Mouse (Mus musculus) liver, adult 2 months (tissue): ENCODE data around the gene Zfp260. TPM values are rescaled to one million over a fixed set of nuclear protein-coding genes. Genes with fewer than 3 reads are reported as not detected.
A peak's percentile ranks its signal among the peaks of the same experiment; 100 is the strongest.

ENCODE experiments used
- DNase-seq: peaks from one replicate; pipeline ENCODE4 v3.0.0-alpha.2; 2011; ENCODE audit warnings: low read depth, low spot score; ENCODE audit errors: extremely low read depth
- H3K27ac ChIP-seq: fragments of 200-500 bp; replicated peaks from 2 replicates; pipeline ENCODE4 v1.5.1; 2012; ENCODE audit warnings: low read depth, mild to moderate bottlenecking, control low read depth, inconsistent platforms, low read length; ENCODE audit not compliant: insufficient read depth
- H3K27me3 ChIP-seq: fragments of 200-500 bp; 2 replicates; pipeline ENCODE4 v1.6.1; 2012; ENCODE audit warnings: mild to moderate bottlenecking, moderate library complexity, low read length, inconsistent platforms; ENCODE audit not compliant: control insufficient read depth, insufficient read depth
- H3K36me3 ChIP-seq: fragments of 200-500 bp; 2 replicates; pipeline ENCODE4 v1.6.1; 2012; ENCODE audit warnings: low read length, inconsistent platforms; ENCODE audit not compliant: control insufficient read depth, insufficient read depth
- H3K4me1 ChIP-seq: fragments of 200-500 bp; 2 replicates; pipeline ENCODE4 v1.6.1; 2011; ENCODE audit warnings: low read length; ENCODE audit not compliant: control insufficient read depth, insufficient read depth
- H3K4me3 ChIP-seq: fragments of 200-500 bp; 2 replicates; pipeline ENCODE4 v1.5.1; 2011; ENCODE audit warnings: low read depth, mild to moderate bottlenecking, control low read depth, low read length, moderate library complexity; ENCODE audit not compliant: insufficient read depth
- H3K79me2 ChIP-seq: fragments of 200-500 bp; 2 replicates; pipeline ENCODE4 v1.6.1; 2012; ENCODE audit warnings: inconsistent platforms, mild to moderate bottlenecking, low read length, moderate library complexity; ENCODE audit not compliant: control insufficient read depth, insufficient read depth
- H3K9ac ChIP-seq: fragments of 200-500 bp; 2 replicates; pipeline ENCODE4 v1.6.1; 2012; ENCODE audit warnings: low read depth, mild to moderate bottlenecking, control low read depth, inconsistent platforms, low read length
- CTCF ChIP-seq: fragments of 200-500 bp; IDR thresholded peaks from 2 replicates; pipeline ENCODE4 v1.5.1; 2011; ENCODE audit warnings: low read depth, low read length, control low read depth
- POLR2A ChIP-seq: fragments of 200-500 bp; IDR thresholded peaks from 2 replicates; pipeline ENCODE4 v1.6.1; 2011; ENCODE audit warnings: low read length, control low read depth; ENCODE audit not compliant: insufficient read depth; ENCODE audit errors: extremely low read depth
- WGBS: fragments of 180-500 bp; shearing (Covaris S2); methylation state at CpG from one replicate; pipeline ENCODE4 v1.1.7; 2018; 5-methylcytosine and 5-hydroxymethylcytosine counted together
- polyA plus RNA-seq: library from polyadenylated mRNA; depleted of rRNA; stranded (reverse); fragments of >200 nt; gene quantifications from 2 replicates; pipeline ENCODE4 v1.2.3, GENCODE M21; 2012
- total RNA-seq: library from RNA; depleted of rRNA; stranded (reverse); fragments of >200 nt; gene quantifications from 2 replicates; pipeline ENCODE4 v1.2.3, GENCODE M21; 2014

Zfp260 gene
- total and polyA plus RNA-seq, 2 experiments = 11.1 to 19.0 TPM

GRCm38 (mm10) chr7:30062478-30062877 is 32.1 kb upstream of the Zfp260 start:
- WGBS = 96% methylated on average over 5 of the region's 5 CpGs
- Histone ChIP-seq H3K79me2 (no peaks in the 10 kb centered on the region), H3K4me3 (no peak overlapping the region), H3K36me3 (no peaks in the 10 kb centered on the region), H3K27me3 (no peaks in the 10 kb centered on the region), H3K27ac (no peak overlapping the region), H3K9ac (no peak overlapping the region), H3K4me1 (no peaks in the 10 kb centered on the region)
- no peak for TF ChIP-seq POLR2A
- peak; percentile 27; the same call in 1 of the 2 replicates for TF ChIP-seq CTCF
- peak; percentile 7 for DNase-seq

- no peaks in the 10 kb centered on the region for H3K36me3 ChIP-seq
- TF ChIP-seq POLR2A (no peak), CTCF (peak; percentile 47)
- no peaks in the 10 kb centered on the region for H3K79me2 ChIP-seq
- H3K4me1 ChIP-seq = no peaks in the 10 kb centered on the region
- H3K9ac ChIP-seq = no peak overlapping the region
- no peak overlapping the region for H3K4me3 ChIP-seq
- 89% methylated on average over 5 of the region's 5 CpGs for WGBS
- H3K27ac ChIP-seq = no peak overlapping the region
- DNase-seq = no peak
- no peaks in the 10 kb centered on the region for H3K27me3 ChIP-seq
Measured at GRCm38 (mm10) chr7:30064622-30065021, 30.0 kb upstream of the Zfp260 start.

DNA sequence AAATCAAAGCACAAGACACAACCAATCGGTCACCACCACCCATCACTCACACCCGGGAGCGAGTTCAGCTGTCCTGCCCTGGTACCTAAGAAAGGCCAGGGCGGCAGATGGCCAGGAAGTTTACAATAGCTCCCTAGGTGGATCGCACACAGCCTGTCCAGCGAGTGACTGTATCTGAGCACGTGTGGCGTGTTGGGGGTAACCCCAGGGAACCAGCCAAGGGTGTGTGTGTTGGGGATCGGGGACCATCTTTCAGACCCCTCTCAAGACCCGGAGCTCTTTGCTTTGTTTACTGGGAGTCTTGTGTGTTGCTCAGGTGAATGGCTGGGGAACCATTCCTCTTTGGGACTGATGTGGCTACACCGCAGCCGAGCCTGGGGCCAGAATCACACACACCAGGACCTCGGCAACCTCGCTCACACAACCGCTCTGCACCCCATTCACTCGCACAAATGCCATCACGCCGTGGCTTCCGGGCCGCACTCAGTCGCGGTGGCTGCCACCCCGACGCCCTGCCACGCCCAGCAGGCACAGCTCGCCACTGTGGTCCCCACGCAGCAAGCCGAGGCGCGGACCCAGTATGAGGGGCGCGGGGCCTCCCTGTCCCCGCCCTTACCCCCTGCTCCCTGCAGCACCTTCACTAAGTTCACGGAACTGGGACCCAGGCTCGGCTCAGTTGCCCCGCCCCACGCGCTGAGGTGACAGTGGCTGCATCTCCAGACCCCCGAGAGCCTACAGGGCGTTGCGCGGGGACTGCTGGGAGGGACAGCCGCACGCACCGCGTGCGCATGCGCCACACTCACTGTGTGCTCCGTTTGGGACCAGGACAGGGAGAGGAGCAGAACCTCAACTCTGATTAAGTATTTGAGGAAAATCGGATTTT is 22.2 kb upstream of the Zfp260 start, which contains the start of gene Zfp82:
Zfp82 (minus strand) TSS at position 755 of the 883 bp plus-strand sequence.
- Histone ChIP-seq H3K9ac (peak within 1 kb of the TSS; percentile 70), H3K4me1 (no peaks in the 10 kb centered on the region; the same call in 1 of the 2 replicates), H3K4me3 (peak within 1 kb of the TSS; percentile 87), H3K79me2 (no peaks in the 10 kb centered on the region), H3K36me3 (no peaks in the 10 kb centered on the region), H3K27me3 (no peaks in the 10 kb centered on the region), H3K27ac (no peak within 1 kb of the TSS)
- no peak for TF ChIP-seq POLR2A
- no peak for TF ChIP-seq CTCF
- peak; percentile 44 for DNase-seq
- 1% methylated on average over 50 of the region's 50 CpGs for WGBS

- Histone ChIP-seq H3K79me2 (no peaks in the 10 kb centered on the region; the same call in 1 of the 2 replicates), H3K4me3 (no peak overlapping the region), H3K27me3 (no peaks in the 10 kb centered on the region), H3K36me3 (no peaks in the 10 kb centered on the region), H3K9ac (no peak overlapping the region), H3K27ac (no peak overlapping the region), H3K4me1 (peaks cover 3% of the 10 kb centered on the region; the same call in 1 of the 2 replicates)
- no peak for DNase-seq
- TF ChIP-seq CTCF (no peak), POLR2A (no peak)
- WGBS = 89% methylated on average over 9 of the region's 9 CpGs
Measured at GRCm38 (mm10) chr7:30086524-30086923, 8.1 kb upstream of the Zfp260 start.

DNA sequence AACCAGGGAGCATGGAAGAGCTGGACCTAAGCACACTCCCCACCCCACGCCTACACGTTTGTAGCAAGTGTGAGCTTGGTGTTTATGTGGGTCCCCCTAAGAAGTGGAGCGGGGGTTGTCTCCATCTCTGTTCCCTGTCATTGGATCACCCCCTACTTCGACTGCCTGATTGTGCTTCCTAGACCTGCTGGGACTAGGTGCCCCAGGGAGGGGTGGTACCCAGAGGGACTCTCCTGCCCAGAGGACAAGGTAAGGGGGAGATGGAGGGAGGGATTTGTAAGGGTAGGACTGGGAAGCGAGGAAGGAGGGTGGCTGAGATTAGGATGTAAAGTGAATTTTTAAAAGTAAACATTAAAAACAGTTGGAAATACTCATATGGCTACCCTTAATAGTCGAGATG is 5.2 kb upstream of the Zfp260 start:
- 53% methylated on average over 6 of the region's 6 CpGs for WGBS
- Histone ChIP-seq H3K79me2 (no peaks in the 10 kb centered on the region; the same call in 1 of the 2 replicates), H3K4me3 (no peak overlapping the region), H3K4me1 (peaks cover 6% of the 10 kb centered on the region; the same call in 1 of the 2 replicates), H3K9ac (peak overlapping the region; percentile 40; the same call in 1 of the 2 replicates), H3K36me3 (no peaks in the 10 kb centered on the region), H3K27me3 (no peaks in the 10 kb centered on the region), H3K27ac (no peak overlapping the region)
- DNase-seq = no peak
- no peak for TF ChIP-seq CTCF
- no peak for TF ChIP-seq POLR2A
